ENCODE assay signal across 1 mouse cellular context in the genomic region with DNA sequence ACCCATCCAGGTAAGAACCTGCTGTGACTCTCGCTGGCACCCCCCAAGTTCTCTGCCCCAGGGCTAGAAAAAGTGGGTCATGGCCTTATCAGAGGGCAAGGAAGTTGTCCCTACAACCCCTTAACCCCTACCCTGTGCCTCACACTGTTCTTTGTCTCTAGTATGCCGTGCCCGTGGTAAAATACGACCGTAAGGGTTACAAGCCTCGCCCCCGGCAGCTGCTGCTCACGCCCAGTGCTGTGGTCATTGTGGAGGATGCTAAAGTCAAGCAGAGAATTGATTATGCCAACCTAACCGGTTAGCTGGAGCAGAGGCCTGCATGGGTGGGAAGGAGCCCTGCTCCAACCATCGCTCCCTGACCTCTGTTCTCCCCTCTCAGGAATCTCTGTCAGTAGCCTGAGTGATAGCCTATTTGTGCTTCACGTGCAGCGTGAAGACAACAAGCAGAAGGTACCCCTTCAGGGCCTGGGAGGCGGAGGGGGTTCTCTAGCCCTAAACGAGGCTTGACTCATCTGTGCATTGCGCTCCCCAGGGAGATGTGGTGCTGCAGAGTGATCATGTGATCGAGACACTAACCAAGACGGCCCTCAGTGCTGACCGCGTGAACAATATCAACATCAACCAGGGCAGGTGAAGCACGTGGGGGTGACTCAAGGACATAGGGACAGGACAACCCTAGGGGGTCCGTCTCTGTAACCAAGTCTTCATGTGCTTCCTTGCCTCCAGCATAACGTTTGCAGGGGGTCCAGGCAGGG.
TF ChIP-seq lines count a peak whose summit lies in the region.

No protein-coding gene starts in this region.

TF ChIP-seq in CH12.LX, 34 proteins besides CTCF, POLR2A, EP300 and RAD21:
- TF ChIP-seq BHLHE40 (IDR thresholded peaks at IDR 0.05; ENCODE audit: low read depth, low read length) (0 out of 2 replicates have a peak, but pooled peaks have one; percentile 8), MXI1 (IDR thresholded peaks at IDR 0.05; ENCODE audit: low read depth, low read length) (no peak), USF1 (IDR thresholded peaks at IDR 0.05; ENCODE audit: low read depth, low read length) (peak; percentile 11; the same call in 1 of the 2 replicates)
